Mouse (Mus musculus): Measurements from ENCODE around the gene Muc5b.
A peak's percentile ranks its signal among the peaks of the same experiment; 100 is the strongest.
"Not testable (repeated sequence)": the region's sequence is repeated elsewhere in the genome, so short reads cannot be mapped to it uniquely, and the experiment has no call there.

Gene Muc5b

DNA sequence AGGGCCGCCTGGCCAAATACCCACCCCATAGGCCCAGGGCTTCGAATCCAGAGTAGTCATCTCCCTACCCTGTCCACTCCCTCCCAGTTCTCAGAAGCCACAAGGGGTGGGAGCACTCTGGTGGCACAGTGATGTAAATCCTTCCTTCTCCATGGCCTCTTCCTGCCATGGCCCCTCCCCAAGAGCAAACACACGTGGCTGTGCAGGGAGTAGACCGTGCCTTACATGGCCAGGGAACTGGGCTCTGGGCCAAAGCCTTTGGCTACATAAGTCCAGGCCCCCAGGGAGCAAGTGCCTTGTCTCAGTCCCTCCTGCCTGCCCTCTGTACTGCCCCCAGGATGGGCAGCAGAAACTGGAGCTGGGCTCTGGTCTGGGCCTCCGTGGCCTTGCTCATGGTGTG lies at the start of gene Muc5b:
Muc5b (plus strand) TSS at position 292 of the 400 bp plus-strand sequence.
- no peak for DNase-seq (ENCODE audit: low spot score)

GRCm38 (mm10) chr7:141794251-141794650 lies 44.6 kb upstream of the Muc5b start:
- DNase-seq (ENCODE audit: low spot score), result no peak

GRCm38 (mm10) chr7:141803206-141803605 lies 35.7 kb upstream of the Muc5b start:
- DNase-seq (ENCODE audit: low spot score), result no peak

GRCm38 (mm10) chr7:141805384-141805783 lies 33.5 kb upstream of the Muc5b start:
- DNase-seq (ENCODE audit: low spot score), result peak; percentile 62

DNA sequence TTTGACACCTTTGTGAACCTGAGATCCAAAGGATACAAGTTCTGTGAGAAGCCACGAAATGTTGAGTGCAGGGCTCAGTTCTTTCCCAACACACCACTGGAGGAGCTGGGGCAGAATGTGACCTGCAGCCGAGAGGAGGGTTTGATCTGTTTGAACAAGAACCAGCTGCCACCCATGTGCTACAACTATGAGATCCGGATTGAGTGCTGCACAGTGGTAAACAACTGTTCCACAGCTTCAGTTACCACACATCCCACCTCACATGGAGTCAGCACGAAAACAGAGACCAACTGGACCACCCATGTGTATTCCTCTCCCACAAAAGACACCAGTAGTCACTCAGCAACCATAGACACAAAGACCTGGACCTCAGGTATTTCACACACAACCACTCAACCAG lies 31.0 kb upstream of the Muc5b start:
- DNase-seq (ENCODE audit: low spot score), result not testable (repeated sequence)

GRCm38 (mm10) chr7:141809933-141810332 lies 28.9 kb upstream of the Muc5b start:
- DNase-seq (ENCODE audit: low spot score), result not testable (repeated sequence)

GRCm38 (mm10) chr7:141813321-141813720 lies 25.5 kb upstream of the Muc5b start:
- DNase-seq (ENCODE audit: low spot score), result no peak

DNA sequence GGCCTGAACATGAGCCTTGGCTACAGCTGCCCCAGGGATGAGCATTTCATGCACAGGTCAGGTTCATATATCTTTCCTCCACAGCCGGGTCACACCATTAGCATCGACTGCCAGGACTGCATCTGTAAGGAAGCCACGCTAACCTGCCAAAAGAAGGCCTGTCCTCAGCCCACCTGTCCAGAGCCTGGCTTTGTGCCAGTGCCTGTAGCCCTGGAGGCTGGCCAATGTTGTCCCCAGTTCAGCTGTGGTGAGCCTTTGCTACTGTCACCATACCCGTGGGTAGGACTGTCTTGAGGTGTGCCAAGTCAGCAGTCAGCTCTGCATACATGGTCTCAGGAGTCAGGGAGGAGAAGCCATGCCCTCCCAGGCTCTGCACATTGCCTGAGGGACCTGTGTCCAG lies 23.5 kb upstream of the Muc5b start:
- DNase-seq (ENCODE audit: low spot score), result no peak

GRCm38 (mm10) chr7:141817355-141818075 lies 21.4 kb upstream of the Muc5b start:
- DNase-seq (ENCODE audit: low spot score), result no peak

- no peak for DNase-seq (ENCODE audit: low spot score)
These were observed 20.6 kb upstream of the Muc5b start for GRCm38 (mm10) chr7:141818267-141818666.

DNA sequence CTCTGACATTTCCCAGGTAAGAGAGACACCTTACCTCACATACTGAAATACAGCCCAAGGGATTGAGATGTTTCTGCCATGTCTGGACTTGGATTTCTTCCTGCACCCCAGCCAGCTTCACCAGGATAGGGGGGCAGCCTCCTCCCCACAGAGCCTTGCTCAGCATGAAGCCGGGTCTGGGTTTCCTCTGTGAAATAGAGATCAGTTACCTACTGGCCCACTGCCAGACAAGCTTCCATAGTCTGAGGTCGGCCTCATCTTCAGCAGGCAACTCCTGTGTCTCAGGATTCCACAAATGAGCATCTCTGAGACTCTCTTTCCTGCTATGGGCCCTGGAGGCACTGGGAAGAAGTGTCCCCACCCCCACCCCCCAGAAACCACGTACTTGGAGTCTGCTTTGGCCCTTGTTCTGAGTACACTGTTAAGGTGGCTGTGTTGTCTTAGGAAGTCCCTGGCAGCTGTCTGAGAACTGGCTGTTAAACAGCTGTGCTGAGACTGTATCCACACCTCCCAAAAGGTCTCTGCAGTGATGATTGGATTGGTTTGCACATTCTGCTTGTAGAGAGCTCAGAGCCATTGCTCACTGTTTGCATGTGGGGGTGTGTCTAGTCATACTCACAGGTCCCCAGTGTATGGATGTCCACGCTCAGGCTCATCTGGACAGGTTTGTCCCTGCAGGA lies 16.1 kb upstream of the Muc5b start:
- no peak for DNase-seq (ENCODE audit: low spot score)

- no peak for DNase-seq (ENCODE audit: low spot score)
These were observed 15.2 kb upstream of the Muc5b start for GRCm38 (mm10) chr7:141823699-141824098.

- no peak for DNase-seq (ENCODE audit: low spot score)
These were observed 14.5 kb upstream of the Muc5b start for GRCm38 (mm10) chr7:141824398-141824797.

DNA sequence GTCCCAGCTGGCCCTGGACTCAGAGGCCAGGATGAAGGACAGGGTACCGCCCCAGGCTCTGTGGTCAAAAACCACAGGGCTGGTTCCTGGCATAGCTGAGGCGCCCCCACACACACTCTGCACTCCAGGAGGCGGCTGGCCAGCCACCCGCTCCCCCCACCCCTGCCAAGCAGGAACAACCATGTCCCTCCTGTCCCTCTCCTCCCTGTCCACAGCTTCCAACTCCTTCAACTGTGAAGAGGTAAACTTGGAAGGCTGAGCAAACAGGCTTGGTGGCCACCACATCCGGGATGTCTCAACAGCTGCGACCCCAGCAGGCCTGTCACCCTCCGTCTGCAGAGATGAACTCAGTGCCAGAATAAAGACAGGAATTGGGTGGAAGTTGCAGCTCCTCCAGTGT lies 2.9 kb upstream of the Muc5b start:
- DNase-seq (ENCODE audit: low spot score), result no peak

DNA sequence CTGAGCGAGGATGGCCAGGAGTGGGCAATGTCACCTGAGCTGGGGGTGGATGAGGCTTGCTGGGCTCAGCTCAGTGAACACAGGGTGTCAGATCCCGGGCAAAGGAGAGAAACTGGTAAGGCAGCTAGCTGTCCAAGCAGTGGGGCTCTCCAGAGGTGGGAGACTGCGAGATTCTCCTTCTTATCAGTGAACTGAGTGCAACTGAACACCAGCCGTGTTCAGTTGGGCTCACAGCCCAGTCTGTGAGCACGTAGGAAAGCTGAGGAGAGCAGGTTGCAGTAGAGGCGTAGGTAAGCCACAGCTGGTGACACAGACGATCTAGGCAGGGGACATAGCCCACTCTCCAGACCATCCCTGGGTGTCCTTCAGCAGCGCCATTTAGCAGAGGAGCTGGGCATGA lies 2.4 kb upstream of the Muc5b start:
- no peak for DNase-seq (ENCODE audit: low spot score)

DNA sequence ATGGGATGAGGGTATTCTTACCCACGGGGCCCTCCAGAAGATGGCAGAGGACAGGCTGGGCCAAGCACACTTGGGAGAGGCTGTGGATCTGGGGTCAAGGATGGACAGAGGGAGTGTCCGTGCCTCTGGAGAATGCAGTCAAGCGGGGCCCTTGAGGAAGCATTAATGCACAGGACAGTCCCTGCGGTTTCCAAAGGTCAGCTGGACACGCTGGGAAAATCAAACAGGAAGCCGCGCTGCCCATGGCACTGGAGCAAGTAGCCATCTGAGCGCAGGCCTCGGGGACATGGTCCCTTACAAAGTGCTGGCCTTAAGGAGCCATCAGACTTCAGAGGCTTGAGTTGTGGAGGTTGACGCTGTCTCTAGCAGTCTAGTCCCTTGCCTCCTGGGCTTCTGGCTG lies 1.5 kb downstream of the Muc5b start:
- DNase-seq (ENCODE audit: low spot score), result no peak

- DNase-seq (ENCODE audit: low spot score), result no peak
These were observed 22.2 kb downstream of the Muc5b start for GRCm38 (mm10) chr7:141861046-141861445.

- no peak for DNase-seq (ENCODE audit: low spot score)
These were observed 30.8 kb downstream of the Muc5b start for GRCm38 (mm10) chr7:141869644-141870043.

DNA sequence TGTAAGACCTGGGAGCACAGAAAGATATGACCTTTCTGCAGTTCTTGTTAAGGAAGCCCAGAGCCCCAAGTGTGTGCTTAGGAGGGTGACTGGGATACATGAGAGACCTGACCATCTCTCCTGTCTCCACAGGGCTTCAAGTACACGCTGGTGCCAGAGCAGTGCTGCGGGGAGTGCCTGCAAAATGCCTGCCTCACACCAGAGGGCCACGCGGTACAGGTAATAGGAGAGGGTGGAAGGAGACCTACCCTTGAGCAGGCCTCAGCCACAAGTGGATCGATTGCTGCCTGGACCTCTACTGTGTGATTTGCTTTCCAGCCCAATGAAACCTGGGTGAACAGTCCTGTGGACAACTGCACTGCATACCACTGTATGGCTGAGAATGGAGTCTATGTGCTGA lies 31.7 kb downstream of the Muc5b start:
- no peak for DNase-seq (ENCODE audit: low spot score)

- no peak for DNase-seq (ENCODE audit: low spot score)
These were observed 36.0 kb downstream of the Muc5b start for GRCm38 (mm10) chr7:141874891-141875290.

DNA sequence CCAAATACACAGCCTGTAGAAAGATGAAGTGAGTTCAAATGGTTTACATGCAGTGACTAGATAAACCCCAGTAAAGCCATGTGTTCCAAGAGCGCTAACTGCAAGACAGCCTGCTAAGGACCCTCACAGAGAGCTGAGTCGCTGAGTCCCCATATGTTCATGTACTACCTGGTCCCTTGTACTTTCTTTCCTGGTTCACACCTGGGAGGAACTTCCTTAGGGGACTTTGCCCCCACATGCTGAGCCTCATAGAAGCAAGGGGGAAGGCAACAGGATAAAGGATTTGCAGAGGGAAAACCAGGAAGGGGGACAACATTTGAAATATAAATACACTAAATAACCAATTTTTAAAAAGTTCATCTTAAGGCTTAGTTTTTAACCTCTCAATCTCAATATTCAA lies 39.9 kb downstream of the Muc5b start:
- no peak for DNase-seq (ENCODE audit: low spot score)

DNA sequence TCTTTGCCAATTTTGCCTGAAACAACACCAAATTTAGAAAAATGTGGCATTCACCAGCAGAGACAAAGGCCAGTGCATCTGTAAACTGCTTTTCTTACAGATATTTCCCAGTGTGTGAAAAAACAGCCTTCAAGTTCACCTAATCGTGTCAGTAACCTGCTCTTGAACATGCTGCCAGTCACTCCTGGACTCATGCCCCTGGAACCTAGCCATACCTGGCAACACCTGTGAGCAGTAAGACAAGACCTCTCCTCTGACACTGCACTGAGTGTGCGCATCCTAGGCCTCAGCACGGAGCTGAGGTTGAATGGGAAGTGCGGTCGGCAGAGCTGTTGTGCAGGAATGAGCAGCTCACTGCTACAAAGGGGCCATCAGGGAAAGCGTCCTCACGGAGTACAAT lies 53.3 kb downstream of the Muc5b start:
- DNase-seq (ENCODE audit: low spot score), result no peak

GRCm38 (mm10) chr7:141901825-141902224 lies 63.0 kb downstream of the Muc5b start:
- no peak for DNase-seq (ENCODE audit: low spot score)

- DNase-seq (ENCODE audit: low spot score), result peak; percentile 97
These were observed 63.4 kb downstream of the Muc5b start for GRCm38 (mm10) chr7:141902269-141902729.

Data from left cerebral cortex, adult 11 months (tissue).